Mouse (Mus musculus): ENCODE data around the gene Ttc7b.

Ttc7b gene

GRCm38 (mm10) chr12:100520794-100521186, at the start of gene Ttc7b:
TSS of gene Ttc7b (minus strand) at chr12:100520826.
- peak in 1 of 2 experiments; percentile 38 for DNase-seq (ENCODE audit: low spot score in 2 of 2)

DNA sequence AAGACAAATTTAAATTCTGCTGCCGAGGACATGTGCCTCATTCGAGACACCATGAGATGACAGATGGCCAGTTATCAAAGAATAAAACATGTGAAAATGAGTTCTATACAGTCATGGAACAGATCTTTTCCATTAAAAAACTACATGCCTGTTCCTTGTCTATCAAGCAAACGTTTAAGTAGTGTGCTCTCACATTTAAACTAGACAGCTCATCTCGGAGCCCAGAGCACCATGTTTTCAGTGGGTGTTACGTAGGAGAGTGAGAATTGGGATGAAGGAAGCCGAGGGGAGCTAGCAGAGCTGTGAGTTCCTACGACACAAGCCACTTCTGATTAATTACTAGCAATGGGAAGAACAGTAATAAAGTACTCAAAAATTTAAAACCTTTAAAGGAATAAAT, 48.2 kb upstream of the Ttc7b start:
- no peak for DNase-seq (ENCODE audit: low spot score in 2 of 2)

DNA sequence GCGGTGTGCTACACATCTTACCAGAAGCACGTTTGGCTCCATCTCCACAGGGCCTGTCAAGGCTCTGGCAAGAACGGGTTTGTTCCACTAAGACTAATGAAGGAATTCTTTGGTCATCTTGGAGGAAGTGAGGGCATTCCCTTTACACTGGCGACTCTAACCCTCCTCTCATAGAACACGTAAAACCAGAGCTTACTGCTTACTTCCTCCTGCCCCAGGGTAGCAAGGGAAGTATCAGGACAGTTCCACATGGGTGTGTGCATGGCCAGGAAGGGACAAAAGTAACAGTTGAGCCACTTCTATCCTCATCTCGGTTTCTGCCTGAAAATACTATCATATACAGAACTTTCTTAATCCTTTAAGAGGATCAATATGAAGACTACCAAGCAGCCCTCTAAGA, 47.5 kb upstream of the Ttc7b start:
- DNase-seq (ENCODE audit: low spot score in 2 of 2), result no peak

DNA sequence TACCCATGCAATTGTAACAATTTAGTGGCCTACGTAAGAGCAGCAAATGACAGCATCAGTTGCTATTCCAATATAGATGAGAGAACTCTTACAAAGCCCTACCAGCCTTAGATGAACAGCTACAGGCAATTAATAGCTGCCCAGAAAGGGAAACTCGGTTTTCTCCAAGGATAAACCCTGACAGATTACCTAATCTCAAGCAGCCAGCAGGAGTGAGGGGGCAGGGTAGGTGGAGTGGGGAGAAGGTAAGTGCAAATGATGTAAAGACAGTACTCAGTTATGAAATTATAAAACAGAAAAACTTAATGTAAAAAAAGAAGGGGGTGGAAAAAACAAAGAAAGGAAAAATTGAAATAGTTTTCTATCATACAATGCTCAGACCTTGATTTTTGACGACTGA, 47.0 kb upstream of the Ttc7b start:
- no peak for DNase-seq (ENCODE audit: low spot score in 2 of 2)

DNA sequence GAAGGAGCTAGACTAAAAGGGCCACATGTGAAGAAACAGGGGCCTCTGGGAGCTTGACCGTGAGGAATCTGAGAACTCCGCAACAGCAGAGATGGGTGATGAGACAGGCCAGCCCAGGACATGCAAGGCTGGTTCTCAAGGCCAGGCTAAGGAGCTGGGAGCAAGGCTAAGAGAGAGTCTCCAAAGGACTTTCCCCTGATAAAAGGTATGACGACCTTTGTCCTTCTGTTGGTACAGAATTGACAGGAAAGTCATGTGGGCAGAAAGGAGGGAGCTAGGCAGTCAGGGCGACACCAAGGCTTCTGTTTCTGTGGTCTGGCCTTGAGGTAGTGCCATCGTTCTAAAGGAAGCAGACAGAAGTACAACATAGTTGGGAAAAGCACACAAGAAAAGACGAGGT, 33.0 kb upstream of the Ttc7b start:
- no peak for DNase-seq (ENCODE audit: low spot score in 2 of 2)

- DNase-seq (ENCODE audit: low spot score in 2 of 2), result no peak
Measured at GRCm38 (mm10) chr12:100551972-100552371, 31.3 kb upstream of the Ttc7b start.

- DNase-seq (ENCODE audit: low spot score in 2 of 2), result no peak
Measured at GRCm38 (mm10) chr12:100544194-100544567, 23.6 kb upstream of the Ttc7b start.

GRCm38 (mm10) chr12:100543437-100544193, 23.0 kb upstream of the Ttc7b start:
- DNase-seq (ENCODE audit: low spot score in 2 of 2), result no peak

DNA sequence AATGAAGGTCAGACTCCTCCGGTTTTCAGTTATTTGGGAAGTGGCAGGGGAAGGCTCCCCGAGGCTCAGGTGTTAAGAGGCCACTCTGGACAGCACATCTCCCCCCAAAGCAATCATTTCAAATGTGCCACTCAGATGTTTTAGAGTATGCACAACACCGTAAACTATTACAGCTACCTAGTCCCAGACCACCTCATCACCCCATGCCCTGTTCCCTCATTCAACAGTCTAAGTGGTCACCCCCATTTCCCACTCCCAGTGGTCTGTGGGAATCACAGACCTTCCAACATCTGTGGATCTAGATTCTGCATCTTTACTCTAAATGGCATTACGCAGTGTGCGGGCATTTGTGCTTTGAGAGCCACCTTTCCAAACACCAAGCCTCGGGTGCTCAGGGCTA, 21.9 kb upstream of the Ttc7b start:
- no peak for DNase-seq (ENCODE audit: low spot score in 2 of 2)

DNA sequence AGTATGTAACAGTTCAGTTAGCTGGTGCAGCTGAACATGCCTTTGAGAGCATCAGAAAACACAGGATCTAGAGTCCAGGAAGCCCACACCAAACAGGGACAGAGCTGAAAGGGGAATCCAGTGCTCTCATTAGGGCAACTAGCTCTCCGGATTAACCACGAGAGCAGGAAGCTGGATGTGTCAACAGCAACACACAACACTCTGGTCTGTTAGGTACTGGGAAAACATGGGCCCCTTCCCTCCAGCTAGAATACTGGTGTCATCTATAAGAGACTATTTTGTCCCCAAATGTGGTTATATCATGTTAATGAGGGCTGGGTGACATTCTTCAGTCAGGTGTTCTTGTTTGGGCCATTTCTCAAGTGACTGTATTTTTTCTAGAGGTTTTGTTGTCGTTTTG, 21.4 kb upstream of the Ttc7b start:
- no peak for DNase-seq (ENCODE audit: low spot score in 2 of 2)

GRCm38 (mm10) chr12:100539158-100539714, 18.6 kb upstream of the Ttc7b start:
- no peak for DNase-seq (ENCODE audit: low spot score in 2 of 2)

DNA sequence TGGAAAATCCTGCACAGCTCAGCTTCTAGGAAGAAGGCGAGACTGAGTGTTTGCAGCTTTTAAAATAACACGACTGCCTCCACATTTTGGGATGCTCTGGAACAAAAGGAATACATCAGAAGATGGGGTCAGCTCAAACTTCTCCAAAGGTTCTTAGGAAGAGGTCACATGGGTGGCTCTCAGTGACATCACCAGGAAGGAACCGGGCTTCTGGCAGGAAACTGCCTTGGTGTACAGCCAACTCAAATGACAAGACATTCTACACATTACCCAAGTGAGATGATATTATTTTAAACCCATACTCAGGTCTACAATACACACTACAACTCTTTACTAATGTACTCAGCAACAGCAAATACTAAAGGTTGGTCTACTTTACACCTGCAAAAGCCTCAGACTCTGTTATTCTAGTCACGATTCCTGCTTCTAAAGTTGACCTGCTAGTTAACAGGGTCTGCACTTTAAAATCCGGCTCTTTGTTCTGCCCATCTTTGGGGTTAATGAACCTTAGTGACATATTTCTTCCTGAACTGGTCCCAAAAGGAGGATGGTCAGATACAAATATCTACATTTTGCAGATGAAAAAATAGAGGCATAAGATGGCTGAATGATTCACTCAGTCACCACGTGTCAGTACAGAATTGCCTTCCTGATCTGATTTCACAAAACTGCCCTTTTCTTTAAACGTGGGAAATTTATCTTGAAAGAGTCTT, 18.0 kb upstream of the Ttc7b start:
- no peak for DNase-seq (ENCODE audit: low spot score in 2 of 2)

GRCm38 (mm10) chr12:100537091-100537490, 16.5 kb upstream of the Ttc7b start:
- no peak for DNase-seq (ENCODE audit: low spot score in 2 of 2)

DNA sequence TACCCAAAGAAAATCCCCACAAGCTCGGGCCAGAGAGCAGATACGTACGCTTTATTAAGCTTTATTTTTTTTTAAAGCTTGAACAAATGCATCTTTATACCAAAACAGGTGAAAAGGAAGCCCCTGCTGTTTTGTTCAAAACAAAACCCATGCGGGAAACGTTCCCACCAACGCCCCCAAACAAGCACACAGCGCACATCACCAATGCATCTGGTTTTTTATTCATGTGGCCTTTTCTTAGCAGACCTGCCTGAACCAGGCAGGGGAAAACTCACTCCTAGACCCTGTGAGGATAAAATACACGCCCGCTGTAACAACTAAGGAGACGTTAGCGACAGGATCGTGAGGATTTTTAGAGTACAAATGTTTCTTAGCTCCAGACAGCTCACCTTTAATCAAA, 14.4 kb upstream of the Ttc7b start:
- DNase-seq (ENCODE audit: low spot score in 2 of 2), result no peak

DNA sequence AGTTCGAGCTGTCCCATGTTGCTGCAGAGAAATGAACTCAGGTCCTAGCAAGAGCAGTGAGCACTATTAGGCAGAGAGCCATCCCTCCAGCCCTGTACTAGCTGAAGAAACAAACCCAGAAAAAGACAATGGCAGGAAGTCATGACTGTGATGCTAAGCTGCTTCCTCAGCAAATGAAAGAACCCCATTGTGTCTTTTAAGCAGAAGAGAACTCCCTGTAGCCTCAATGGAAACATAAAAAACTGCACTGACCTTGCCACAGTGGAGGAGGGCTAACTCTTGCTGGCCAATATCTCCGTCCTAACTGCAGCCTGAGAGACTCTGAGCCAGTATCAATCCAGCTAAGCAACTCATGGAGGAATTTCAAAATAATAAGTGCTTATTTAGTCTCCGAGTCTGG, 13.4 kb upstream of the Ttc7b start:
- DNase-seq (ENCODE audit: low spot score in 2 of 2), result no peak

GRCm38 (mm10) chr12:100533209-100533608, 12.6 kb upstream of the Ttc7b start:
- no peak for DNase-seq (ENCODE audit: low spot score in 2 of 2)

DNA sequence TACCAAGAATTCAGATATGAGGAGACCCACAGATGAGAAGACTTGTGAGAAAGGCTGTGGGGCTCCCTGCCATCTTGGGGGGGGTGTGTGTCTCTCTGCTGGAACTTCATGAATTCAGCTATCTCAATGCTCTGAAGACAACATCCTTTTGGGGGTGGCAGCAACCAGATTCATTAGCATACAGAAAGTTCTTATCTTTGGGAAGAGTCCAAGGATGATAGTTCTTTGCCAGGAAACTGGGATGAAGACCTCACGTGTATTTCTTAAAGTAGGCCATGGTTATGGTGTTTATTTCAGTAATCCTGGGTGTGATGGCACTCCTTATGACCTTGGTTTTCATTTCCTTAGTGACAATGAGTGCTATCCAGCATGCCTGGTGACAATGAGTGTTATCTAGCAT, 11.1 kb upstream of the Ttc7b start:
- peak in 1 of 2 experiments; percentile 6 for DNase-seq (ENCODE audit: low spot score in 2 of 2)

- DNase-seq (ENCODE audit: low spot score in 2 of 2), result no peak
Measured at GRCm38 (mm10) chr12:100530871-100531270, 10.2 kb upstream of the Ttc7b start.

DNA sequence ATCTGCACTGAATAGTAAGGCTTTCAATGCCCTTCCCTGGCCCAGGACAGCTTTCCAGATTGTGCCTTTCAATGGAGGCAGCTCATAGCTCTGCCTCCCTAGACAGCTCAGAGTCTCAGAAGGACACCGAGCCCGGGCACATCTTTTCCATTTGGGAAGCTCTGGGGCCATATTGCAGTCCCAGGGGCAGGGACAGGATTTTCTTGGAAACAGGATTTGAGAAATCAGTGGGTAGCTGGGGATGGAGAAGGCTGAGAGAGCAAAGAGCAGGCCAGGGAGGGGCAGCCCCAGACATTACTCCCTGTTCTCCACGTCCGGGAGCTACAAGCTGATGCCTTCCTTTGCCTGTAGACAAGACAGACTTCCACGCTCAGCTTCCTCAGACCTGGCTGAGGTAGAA, 9.0 kb upstream of the Ttc7b start:
- no peak for DNase-seq (ENCODE audit: low spot score in 2 of 2)

GRCm38 (mm10) chr12:100529172-100529571, 8.5 kb upstream of the Ttc7b start:
- DNase-seq (ENCODE audit: low spot score in 2 of 2), result peak in 1 of 2 experiments; percentile 37

- no peak for DNase-seq (ENCODE audit: low spot score in 2 of 2)
Measured at GRCm38 (mm10) chr12:100528246-100528645, 7.6 kb upstream of the Ttc7b start.

GRCm38 (mm10) chr12:100527753-100528152, 7.1 kb upstream of the Ttc7b start:
- peak in 1 of 2 experiments; percentile 60 for DNase-seq (ENCODE audit: low spot score in 2 of 2)

DNA sequence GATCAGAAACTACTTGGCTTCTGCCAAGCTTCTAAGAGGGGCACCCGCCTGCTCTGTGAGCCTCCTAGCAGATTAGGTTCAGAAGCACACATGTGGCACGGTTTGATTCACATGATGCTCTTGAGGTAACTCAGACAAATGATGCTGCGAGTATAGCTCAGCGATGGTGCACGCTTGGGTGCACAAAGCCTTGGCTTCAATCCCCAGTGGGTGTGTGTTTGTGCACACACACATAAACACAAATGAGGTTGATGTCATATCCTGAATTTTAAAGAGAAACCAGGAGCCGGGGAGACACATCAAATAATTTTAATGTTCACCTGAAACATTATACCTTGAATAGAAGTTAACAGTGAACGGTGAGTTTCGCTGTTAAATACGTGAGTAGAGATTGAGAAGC, 6.6 kb upstream of the Ttc7b start:
- DNase-seq (ENCODE audit: low spot score in 2 of 2), result no peak

Measured in spleen, postnatal 10 days (tissue).